Mouse (Mus musculus) midbrain, embryonic 11.5 days (tissue): ENCODE data around the gene Kcp. TPM values are rescaled to one million over a fixed set of nuclear protein-coding genes. Genes with fewer than 3 reads are reported as not detected.

Experiments used
- ATAC-seq: fragments of 200-750 bp; cut with Nextera tagmentation; 2 replicates; pipeline ENCODE4 v1.8.0; 2017; ENCODE audit warnings: moderate TSS enrichment, moderate library complexity; ENCODE audit not compliant: low FRiP score
- DNase-seq: peaks from one replicate; pipeline ENCODE4 v3.0.0; 2015; ENCODE audit warnings: low spot score; ENCODE audit errors: missing footprints
- H3K27ac ChIP-seq: fragments of 300-500 bp; sonication (generic); 2 replicates; pipeline ENCODE4 v1.5.1; 2014; ENCODE audit warnings: low read depth, low read length
- H3K27me3 ChIP-seq: fragments of 300-500 bp; sonication (generic); 2 replicates; pipeline ENCODE4 v1.6.1; 2014; ENCODE audit warnings: mild to moderate bottlenecking, low read length, moderate library complexity, mixed read lengths; ENCODE audit not compliant: control insufficient read depth, insufficient read depth
- H3K36me3 ChIP-seq: fragments of 300-500 bp; sonication (generic); 2 replicates; pipeline ENCODE4 v1.6.1; 2014; ENCODE audit warnings: mild to moderate bottlenecking, low read length, moderate library complexity, mixed read lengths; ENCODE audit not compliant: control insufficient read depth, insufficient read depth
- H3K4me1 ChIP-seq: fragments of 300-500 bp; sonication (generic); 2 replicates; pipeline ENCODE4 v1.6.1; 2014; ENCODE audit warnings: low read length; ENCODE audit not compliant: control insufficient read depth, insufficient read depth
- H3K4me2 ChIP-seq: fragments of 300-500 bp; sonication (generic); 2 replicates; pipeline ENCODE4 v1.6.1; 2014; ENCODE audit warnings: mild to moderate bottlenecking, moderate library complexity
- H3K4me3 ChIP-seq: fragments of 300-500 bp; sonication (generic); 2 replicates; pipeline ENCODE4 v1.5.1; 2014; ENCODE audit warnings: low read depth, low read length
- H3K9ac ChIP-seq: fragments of 300-500 bp; sonication (generic); 2 replicates; pipeline ENCODE4 v1.6.1; 2014; ENCODE audit warnings: low read length
- H3K9me3 ChIP-seq: fragments of 300-500 bp; sonication (generic); 2 replicates; pipeline ENCODE4 v1.6.1; 2016; ENCODE audit warnings: low read length; ENCODE audit not compliant: control insufficient read depth
- WGBS: fragments of 180-500 bp; shearing (Covaris S2); extraction: QIAGEN DNeasy Blood & Tissue Kit; methylation state at CpG from one replicate; pipeline ENCODE4 v1.1.7; 2014; 5-methylcytosine and 5-hydroxymethylcytosine counted together
- polyA plus RNA-seq: library from polyadenylated mRNA; unstranded; fragments of >200 nt; fragmentation: Nextera tagmentation; extraction: Ambion mirVana; gene quantifications from 2 replicates; pipeline ENCODE4 v1.2.1, GENCODE M21; 2014

Gene Kcp
- polyA plus RNA-seq, 1 experiment from 2014 or later = 5.6 TPM

- ATAC-seq (no peak; the same call in 1 of the 2 replicates), DNase-seq (no peak)
- Histone ChIP-seq H3K36me3 (no peaks in the 10 kb centered on the region), H3K9me3 (no peaks in the 10 kb centered on the region), H3K27ac (no peak overlapping the region), H3K4me2 (peak overlapping the region; percentile 60), H3K4me3 (peak overlapping the region; percentile 40), H3K4me1 (peaks cover 7% of the 10 kb centered on the region), H3K27me3 (peaks cover 24% of the 10 kb centered on the region), H3K9ac (no peak overlapping the region)
- 26% methylated on average over 8 of the region's 8 CpGs for WGBS
Observed at GRCm38 (mm10) chr6:29506834-29507233, 918 bp downstream of the Kcp start.

- Histone ChIP-seq H3K4me3 (no peak overlapping the region), H3K9me3 (no peaks in the 10 kb centered on the region), H3K36me3 (no peaks in the 10 kb centered on the region), H3K27ac (no peak overlapping the region), H3K4me2 (no peak overlapping the region), H3K9ac (no peak overlapping the region), H3K27me3 (peaks cover 24% of the 10 kb centered on the region), H3K4me1 (peaks cover 7% of the 10 kb centered on the region)
- ATAC-seq (no peak), DNase-seq (no peak)
- WGBS = 78% methylated on average over 5 of the region's 5 CpGs
Observed at GRCm38 (mm10) chr6:29505493-29505892, 2.3 kb downstream of the Kcp start.

- Histone ChIP-seq H3K9ac (no peak overlapping the region), H3K4me3 (no peak overlapping the region), H3K27me3 (peaks cover 19% of the 10 kb centered on the region), H3K4me2 (no peak overlapping the region), H3K36me3 (no peaks in the 10 kb centered on the region), H3K27ac (no peak overlapping the region), H3K9me3 (no peaks in the 10 kb centered on the region), H3K4me1 (no peaks in the 10 kb centered on the region)
- ATAC-seq (no peak), DNase-seq (no peak)
- WGBS = 84% methylated on average over 1 of the region's 1 CpGs
Observed at GRCm38 (mm10) chr6:29501599-29501998, 6.2 kb downstream of the Kcp start.

DNA sequence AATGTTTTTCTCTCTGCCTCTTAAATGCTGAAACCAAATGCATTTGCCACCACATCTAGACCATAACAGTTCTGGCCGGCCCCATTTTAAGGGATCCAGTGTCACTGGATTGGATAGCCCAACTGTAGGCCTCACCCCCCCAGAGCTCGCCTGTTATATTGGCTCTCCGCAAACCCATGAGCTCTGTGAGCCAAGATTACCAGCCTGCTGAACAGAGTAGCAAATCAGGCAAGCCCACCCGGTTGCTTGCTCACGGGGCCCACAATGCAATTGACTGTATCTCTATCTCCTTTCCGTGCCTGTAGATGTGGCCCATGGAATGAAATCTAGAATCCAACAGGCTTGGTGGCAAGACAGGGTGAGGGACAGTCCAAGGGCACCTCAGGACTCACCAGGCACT lies 6.9 kb downstream of the Kcp start:
- peaks cover 4% of the 10 kb centered on the region; the same call in 1 of the 2 replicates for H3K4me1 ChIP-seq
- no peak overlapping the region for H3K4me2 ChIP-seq
- H3K9me3 ChIP-seq = no peaks in the 10 kb centered on the region
- DNase-seq = no peak
- no peak overlapping the region for H3K4me3 ChIP-seq
- H3K36me3 ChIP-seq = no peaks in the 10 kb centered on the region
- no peak overlapping the region for H3K9ac ChIP-seq
- WGBS = 87% methylated on average over 6 of the region's 6 CpGs
- H3K27me3 ChIP-seq = peaks cover 22% of the 10 kb centered on the region
- no peak overlapping the region for H3K27ac ChIP-seq
- no peak for ATAC-seq

- WGBS = 94% methylated on average over 7 of the region's 7 CpGs
- ATAC-seq = no peak
Observed at GRCm38 (mm10) chr6:29500177-29500576, 7.6 kb downstream of the Kcp start.

DNA sequence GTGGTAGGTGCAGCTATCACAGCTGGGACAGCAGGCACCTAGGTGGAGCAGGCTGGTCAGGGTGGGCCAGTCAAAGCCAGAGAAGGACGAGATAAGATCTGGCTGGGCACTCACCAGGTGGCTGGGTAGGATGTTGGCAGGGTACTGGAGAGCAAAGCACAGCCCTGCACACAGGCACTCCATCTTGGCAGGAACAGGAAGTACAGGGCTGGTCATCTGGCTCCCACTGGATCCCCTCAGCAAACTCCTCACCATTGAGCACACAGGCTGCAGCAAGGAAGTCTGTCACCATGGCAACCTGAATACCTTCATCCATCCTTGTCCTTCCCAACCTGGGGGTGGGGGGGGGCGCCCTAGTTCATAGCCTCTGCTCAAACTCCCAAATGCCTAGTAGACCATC lies 10.0 kb downstream of the Kcp start:
- Histone ChIP-seq H3K9ac (no peak overlapping the region), H3K36me3 (no peaks in the 10 kb centered on the region), H3K4me2 (no peak overlapping the region), H3K4me3 (no peak overlapping the region), H3K4me1 (peaks cover 4% of the 10 kb centered on the region; the same call in 1 of the 2 replicates), H3K27me3 (peaks cover 22% of the 10 kb centered on the region), H3K27ac (no peak overlapping the region), H3K9me3 (no peaks in the 10 kb centered on the region)
- 45% methylated on average over 2 of the region's 2 CpGs for WGBS
- ATAC-seq (no peak), DNase-seq (no peak)

More at GRCm38 (mm10) chr6:29500177-29500576, 7.6 kb downstream of the Kcp start:
- Histone ChIP-seq H3K4me1 (peaks cover 4% of the 10 kb centered on the region; the same call in 1 of the 2 replicates), H3K27ac (no peak overlapping the region), H3K27me3 (peaks cover 22% of the 10 kb centered on the region), H3K4me2 (no peak overlapping the region), H3K9me3 (no peaks in the 10 kb centered on the region), H3K36me3 (no peaks in the 10 kb centered on the region), H3K9ac (no peak overlapping the region), H3K4me3 (no peak overlapping the region)
- no peak for DNase-seq

DNA sequence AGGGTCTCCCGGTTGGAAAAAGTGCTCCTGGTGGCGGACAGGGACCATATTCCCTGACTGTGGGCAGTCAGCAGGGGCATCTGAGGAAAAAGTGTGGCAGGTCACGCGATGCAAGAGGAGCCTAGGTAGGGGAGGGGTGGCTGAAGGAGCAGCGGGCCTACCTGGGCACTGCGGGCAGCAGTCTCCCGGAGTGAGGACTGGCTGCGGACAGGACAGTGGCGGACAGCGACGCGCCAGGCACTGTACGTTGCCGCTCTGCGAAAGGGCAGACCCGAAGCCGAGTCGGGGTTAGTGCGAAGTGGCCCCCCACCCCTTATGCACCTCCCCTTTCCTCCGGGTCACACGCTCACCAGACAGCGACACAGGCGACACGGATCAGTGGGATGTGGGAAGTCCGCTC lies 11.5 kb downstream of the Kcp start:
- WGBS = 22% methylated on average over 25 of the region's 25 CpGs
- no peak for ATAC-seq
- Histone ChIP-seq H3K4me3 (no peak overlapping the region), H3K9ac (no peak overlapping the region), H3K27me3 (peaks cover 22% of the 10 kb centered on the region), H3K4me2 (no peak overlapping the region; the same call in 1 of the 2 replicates), H3K4me1 (peaks cover 4% of the 10 kb centered on the region; the same call in 1 of the 2 replicates), H3K27ac (no peak overlapping the region), H3K9me3 (no peaks in the 10 kb centered on the region), H3K36me3 (no peaks in the 10 kb centered on the region)
- no peak for DNase-seq

- Histone ChIP-seq H3K4me2 (no peak overlapping the region), H3K27ac (no peak overlapping the region), H3K9ac (no peak overlapping the region), H3K4me1 (peaks cover 4% of the 10 kb centered on the region; the same call in 1 of the 2 replicates), H3K36me3 (no peaks in the 10 kb centered on the region), H3K4me3 (no peak overlapping the region), H3K9me3 (no peaks in the 10 kb centered on the region), H3K27me3 (peaks cover 22% of the 10 kb centered on the region)
- DNase-seq (peak; percentile 57), ATAC-seq (no peak)
- WGBS = 88% methylated on average over 4 of the region's 4 CpGs
Observed at GRCm38 (mm10) chr6:29494101-29494500, 13.7 kb downstream of the Kcp start.

- H3K4me1 ChIP-seq = peaks cover 3% of the 10 kb centered on the region; the same call in 1 of the 2 replicates
- H3K9me3 ChIP-seq = no peaks in the 10 kb centered on the region
- ATAC-seq = no peak
- no peak overlapping the region for H3K9ac ChIP-seq
- WGBS = 52% methylated on average over 2 of the region's 2 CpGs
- H3K36me3 ChIP-seq = no peaks in the 10 kb centered on the region
- H3K4me3 ChIP-seq = no peak overlapping the region
- no peak overlapping the region for H3K4me2 ChIP-seq
- H3K27ac ChIP-seq = no peak overlapping the region
- peaks cover 6% of the 10 kb centered on the region; the same call in 1 of the 2 replicates for H3K27me3 ChIP-seq
- DNase-seq = no peak
Observed at GRCm38 (mm10) chr6:29485951-29486350, 21.8 kb downstream of the Kcp start.
